Mouse (Mus musculus) small intestine, adult 2 months (tissue): ENCODE results near the gene Acp5. TPM values are rescaled to one million over a fixed set of nuclear protein-coding genes. Genes with fewer than 3 reads are reported as not detected.
A peak's percentile ranks its signal among the peaks of the same experiment; 100 is the strongest.

Source experiments
- H3K27ac ChIP-seq: fragments of 200-500 bp; 2 replicates; pipeline ENCODE4 v1.5.1; 2012; ENCODE audit warnings: low read depth, low read length, control low read depth, inconsistent platforms; ENCODE audit not compliant: insufficient read depth
- H3K27me3 ChIP-seq: fragments of 200-500 bp; 2 replicates; pipeline ENCODE4 v1.6.1; 2012; ENCODE audit warnings: mild to moderate bottlenecking, moderate library complexity, low read length, inconsistent platforms; ENCODE audit not compliant: control insufficient read depth, insufficient read depth
- H3K36me3 ChIP-seq: fragments of 200-500 bp; 2 replicates; pipeline ENCODE4 v1.6.1; 2012; ENCODE audit warnings: mild to moderate bottlenecking, low read length, control low read depth, inconsistent platforms; ENCODE audit not compliant: control insufficient read depth, insufficient read depth
- H3K4me1 ChIP-seq: fragments of 200-500 bp; 2 replicates; pipeline ENCODE4 v1.6.1; 2012; ENCODE audit warnings: low read length, inconsistent platforms, mixed read lengths; ENCODE audit not compliant: control insufficient read depth, insufficient read depth, insufficient read length
- H3K4me3 ChIP-seq: fragments of 200-500 bp; 2 replicates; pipeline ENCODE4 v1.5.1; 2012; ENCODE audit warnings: low read depth, mild to moderate bottlenecking, control low read depth, inconsistent platforms, low read length, moderate library complexity
- CTCF ChIP-seq: fragments of 200-500 bp; IDR thresholded peaks from 2 replicates; pipeline ENCODE4 v1.5.1; 2012; ENCODE audit warnings: low read depth, mild to moderate bottlenecking, control low read depth, inconsistent platforms, low read length, moderate library complexity, mixed read lengths; ENCODE audit not compliant: insufficient replicate concordance, insufficient read length; ENCODE audit errors: extremely low read depth
- POLR2A ChIP-seq: fragments of 200-500 bp; IDR thresholded peaks from 2 replicates; pipeline ENCODE4 v1.6.1; 2012; ENCODE audit warnings: low read depth, mild to moderate bottlenecking, control low read depth, inconsistent platforms, low read length, moderate library complexity
- WGBS: fragments of 180-500 bp; shearing (Covaris S2); methylation state at CpG from one replicate; pipeline ENCODE4 v1.1.7; 2018; 5-methylcytosine and 5-hydroxymethylcytosine counted together
- polyA plus RNA-seq: library from polyadenylated mRNA; depleted of rRNA; stranded (reverse); fragments of >200 nt; gene quantifications from 2 replicates; pipeline ENCODE4 v1.2.3, GENCODE M21; 2012

Gene Acp5
- polyA plus RNA-seq, 1 experiment, result 203 TPM

GRCm38 (mm10) chr9:22162912-22163311 lies 27.4 kb upstream of the Acp5 start:
- Histone ChIP-seq H3K4me3 (no peak overlapping the region), H3K36me3 (no peaks in the 10 kb centered on the region), H3K27ac (no peak overlapping the region), H3K4me1 (peaks cover 14% of the 10 kb centered on the region), H3K27me3 (no peaks in the 10 kb centered on the region)
- no peak for TF ChIP-seq CTCF
- TF ChIP-seq POLR2A, result no peak
- WGBS, result 90% methylated on average over 7 of the region's 7 CpGs

- Histone ChIP-seq H3K4me3 (no peak overlapping the region), H3K27me3 (no peaks in the 10 kb centered on the region), H3K36me3 (no peaks in the 10 kb centered on the region), H3K27ac (no peak overlapping the region; the same call in 1 of the 2 replicates), H3K4me1 (peaks cover 19% of the 10 kb centered on the region)
- TF ChIP-seq POLR2A, result no peak
- no peak for TF ChIP-seq CTCF
- 64% methylated on average over 9 of the region's 9 CpGs for WGBS
These were observed 26.8 kb upstream of the Acp5 start for GRCm38 (mm10) chr9:22162305-22162704.

GRCm38 (mm10) chr9:22161299-22161698 lies 25.8 kb upstream of the Acp5 start:
- TF ChIP-seq CTCF, result no peak
- no peak for TF ChIP-seq POLR2A
- Histone ChIP-seq H3K4me3 (no peak overlapping the region), H3K27ac (no peak overlapping the region), H3K27me3 (no peaks in the 10 kb centered on the region), H3K4me1 (peaks cover 19% of the 10 kb centered on the region), H3K36me3 (no peaks in the 10 kb centered on the region)
- 57% methylated on average over 6 of the region's 6 CpGs for WGBS

GRCm38 (mm10) chr9:22157516-22158265 lies 22.2 kb upstream of the Acp5 start:
- Histone ChIP-seq H3K4me1 (peaks cover 18% of the 10 kb centered on the region), H3K27ac (no peak overlapping the region), H3K27me3 (no peaks in the 10 kb centered on the region), H3K4me3 (0 out of 2 replicates have a peak overlapping the region, but pooled peaks have one; percentile 9), H3K36me3 (no peaks in the 10 kb centered on the region)
- WGBS, result 79% methylated on average over 34 of the region's 34 CpGs
- TF ChIP-seq POLR2A (no peak), CTCF (no peak)

- TF ChIP-seq POLR2A (peak; percentile 86), CTCF (no peak; the same call in 1 of the 2 replicates)
- peak within 1 kb of the TSS; percentile 56; the same call in 1 of the 2 replicates for H3K27ac ChIP-seq
- H3K27me3 ChIP-seq, result no peaks in the 10 kb centered on the region
- peak within 1 kb of the TSS; percentile 76 for H3K4me3 ChIP-seq
- peaks cover 13% of the 10 kb centered on the region for H3K4me1 ChIP-seq
- under 1% methylated on average over 65 of the region's 65 CpGs for WGBS
- H3K36me3 ChIP-seq, result no peaks in the 10 kb centered on the region
These were observed 21.2 kb upstream of the Acp5 start, which contains the start of gene Pigyl for GRCm38 (mm10) chr9:22156497-22157245. Gene Pigyl (plus strand): TSS chr9:22156846.

- H3K36me3 ChIP-seq, result no peaks in the 10 kb centered on the region
- H3K27ac ChIP-seq, result no peak overlapping the region
- WGBS, result 15% methylated on average over 10 of the region's 10 CpGs
- peaks cover 8% of the 10 kb centered on the region for H3K4me1 ChIP-seq
- no peaks in the 10 kb centered on the region for H3K27me3 ChIP-seq
- TF ChIP-seq POLR2A (no peak), CTCF (peak; percentile 24; the same call in 1 of the 2 replicates)
- H3K4me3 ChIP-seq, result peak overlapping the region; percentile 30; the same call in 1 of the 2 replicates
These were observed 20.1 kb upstream of the Acp5 start for GRCm38 (mm10) chr9:22155614-22156013.

GRCm38 (mm10) chr9:22153810-22154209 lies 18.3 kb upstream of the Acp5 start:
- peaks cover 12% of the 10 kb centered on the region for H3K4me1 ChIP-seq
- H3K4me3 ChIP-seq, result no peak overlapping the region
- TF ChIP-seq CTCF (no peak), POLR2A (no peak)
- no peak overlapping the region for H3K27ac ChIP-seq
- 92% methylated on average over 3 of the region's 3 CpGs for WGBS
- H3K27me3 ChIP-seq, result no peaks in the 10 kb centered on the region
- H3K36me3 ChIP-seq, result no peaks in the 10 kb centered on the region
